Mouse (Mus musculus): ENCODE measurements around the gene Pm20d1. TPM values are rescaled to one million over a fixed set of nuclear protein-coding genes. Genes with fewer than 3 reads are reported as not detected.
A peak's percentile ranks its signal among the peaks of the same experiment; 100 is the strongest.

Gene Pm20d1
- total RNA-seq, 1 experiment from 2014 or later, result not detected

- ATAC-seq (replicated peaks in 1 of 2; ENCODE audit: insufficient read depth in 1 of 2, low FRiP score in 2 of 2, low TSS enrichment in 1 of 2, low read depth in 1 of 2, poor library complexity in 2 of 2, severe bottlenecking in 2 of 2), result no peak
Measured at GRCm38 (mm10) chr1:131820887-131821328, 23.7 kb downstream of the Pm20d1 start.

GRCm38 (mm10) chr1:131822292-131822691 is 25.1 kb downstream of the Pm20d1 start:
- ATAC-seq (replicated peaks in 1 of 2; ENCODE audit: insufficient read depth in 1 of 2, low FRiP score in 2 of 2, low TSS enrichment in 1 of 2, low read depth in 1 of 2, poor library complexity in 2 of 2, severe bottlenecking in 2 of 2), result no peak

DNA sequence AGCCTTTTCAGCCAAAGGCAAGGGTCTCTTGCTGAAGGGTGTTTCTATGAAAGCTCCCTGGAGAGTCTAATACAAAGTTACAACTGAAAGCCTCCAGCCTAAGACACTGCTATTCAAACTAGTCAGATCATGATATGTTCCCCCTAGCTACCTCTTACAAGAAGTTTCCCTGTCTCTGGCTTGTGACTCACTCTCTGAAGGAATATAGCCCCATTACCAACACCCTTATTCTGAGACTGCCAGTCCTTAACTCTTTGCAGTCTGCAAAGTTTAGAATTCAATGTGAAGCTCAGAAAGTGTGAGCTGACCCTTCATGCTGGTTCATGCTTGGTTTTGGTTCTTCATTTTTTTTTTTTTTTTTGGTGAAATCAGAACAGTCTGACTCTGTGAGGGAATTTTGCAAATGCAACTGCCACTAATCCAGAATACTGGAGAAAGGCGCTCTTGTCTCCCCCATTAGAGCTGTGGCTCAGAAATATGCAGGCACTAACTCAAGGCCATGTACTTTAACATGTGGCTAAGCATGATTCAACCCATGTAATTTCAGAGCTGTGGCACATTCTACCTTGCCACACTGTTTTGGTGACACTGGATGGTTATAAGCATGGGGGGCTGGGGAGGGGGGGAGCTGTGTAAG is 25.8 kb downstream of the Pm20d1 start:
- ATAC-seq (replicated peaks in 1 of 2; ENCODE audit: insufficient read depth in 1 of 2, low FRiP score in 2 of 2, low TSS enrichment in 1 of 2, low read depth in 1 of 2, poor library complexity in 2 of 2, severe bottlenecking in 2 of 2), result no peak

DNA sequence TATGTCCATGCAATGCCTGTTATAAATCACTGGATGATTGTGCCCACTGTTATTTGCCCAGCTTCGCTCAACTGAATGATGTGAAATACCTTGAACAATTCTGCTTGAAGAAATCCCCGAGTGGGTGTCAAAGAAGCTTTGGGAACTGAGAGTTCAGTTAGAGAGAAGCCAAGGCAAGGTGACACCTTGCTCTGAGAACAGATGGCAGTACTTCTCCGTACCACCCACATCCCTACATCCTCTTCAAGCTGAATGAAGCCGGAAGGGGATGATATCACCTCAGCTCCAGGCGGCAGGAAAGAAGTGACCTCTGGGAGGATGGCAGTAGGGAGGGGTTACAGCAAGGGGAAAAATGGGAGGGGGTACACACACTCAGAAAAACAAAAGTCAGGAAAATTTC is 26.4 kb downstream of the Pm20d1 start:
- ATAC-seq (replicated peaks in 1 of 2; ENCODE audit: insufficient read depth in 1 of 2, low FRiP score in 2 of 2, low TSS enrichment in 1 of 2, low read depth in 1 of 2, poor library complexity in 2 of 2, severe bottlenecking in 2 of 2), result no peak

DNA sequence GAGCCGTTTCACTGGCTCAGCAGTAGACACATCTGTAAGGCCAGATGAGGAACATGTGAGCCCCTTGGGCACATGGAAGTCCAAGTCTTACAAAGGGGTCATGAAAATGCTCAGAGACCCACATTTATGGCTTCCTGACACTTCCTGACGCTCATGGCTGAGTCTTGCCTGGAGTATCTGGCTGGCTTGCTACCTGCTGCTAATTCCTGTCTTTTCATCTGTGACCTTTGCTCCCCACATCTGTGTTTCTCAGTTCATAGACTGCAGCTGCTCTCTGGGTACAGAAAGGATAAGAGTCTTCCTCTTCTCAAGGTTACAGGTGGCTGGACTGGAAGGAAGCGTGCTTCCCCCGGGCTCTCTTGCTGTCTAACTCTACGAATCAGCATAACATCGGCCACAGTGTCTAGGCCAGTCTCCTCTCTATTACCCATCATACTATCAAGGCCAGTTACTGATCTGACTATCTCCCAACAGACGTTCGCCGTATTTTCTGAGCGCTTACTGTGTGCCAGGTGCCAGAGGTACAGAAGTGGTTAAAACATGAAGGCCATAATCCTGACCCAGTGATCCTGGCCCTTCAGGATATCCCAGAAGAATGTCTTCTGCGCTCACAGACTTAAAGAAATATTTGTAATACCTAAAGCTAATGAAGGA is 27.5 kb downstream of the Pm20d1 start:
- ATAC-seq (replicated peaks in 1 of 2; ENCODE audit: insufficient read depth in 1 of 2, low FRiP score in 2 of 2, low TSS enrichment in 1 of 2, low read depth in 1 of 2, poor library complexity in 2 of 2, severe bottlenecking in 2 of 2), result no peak

DNA sequence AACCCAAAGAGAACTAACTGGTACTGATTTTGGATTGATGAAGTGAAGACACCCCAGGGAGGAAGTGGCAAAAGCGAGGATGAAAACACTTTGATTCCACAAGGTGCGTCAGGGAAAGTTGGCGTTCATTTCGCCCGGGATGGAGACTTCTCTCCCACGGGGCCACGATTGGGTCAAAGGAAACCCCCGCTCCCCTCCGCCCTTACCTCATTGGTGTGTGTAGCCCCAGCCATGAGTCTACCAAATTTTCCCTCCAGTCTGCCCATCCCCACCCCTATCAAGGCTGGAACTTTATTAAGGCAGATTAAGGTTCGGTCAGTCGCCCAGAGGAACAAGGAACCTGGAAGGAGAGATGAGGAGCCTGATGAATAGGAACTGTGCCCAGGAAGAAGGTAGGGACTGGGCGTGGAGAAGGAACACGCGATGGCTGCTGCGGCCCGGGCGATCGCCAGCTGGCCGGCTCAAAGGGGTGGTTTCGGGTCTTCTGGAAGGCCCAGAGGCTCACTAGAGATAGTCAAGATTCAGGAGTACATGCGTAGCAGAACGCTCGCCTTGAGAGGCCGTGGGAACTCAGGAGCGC is 30.1 kb downstream of the Pm20d1 start, which contains the start of gene Slc41a1:
TSS of gene Slc41a1 (plus strand) at position 287 of the 580 bp plus-strand sequence.
- ATAC-seq (replicated peaks in 1 of 2; ENCODE audit: insufficient read depth in 1 of 2, low FRiP score in 2 of 2, low TSS enrichment in 1 of 2, low read depth in 1 of 2, poor library complexity in 2 of 2, severe bottlenecking in 2 of 2), result peak; percentile 8 to 15; a peak in 2 of 4 replicates

DNA sequence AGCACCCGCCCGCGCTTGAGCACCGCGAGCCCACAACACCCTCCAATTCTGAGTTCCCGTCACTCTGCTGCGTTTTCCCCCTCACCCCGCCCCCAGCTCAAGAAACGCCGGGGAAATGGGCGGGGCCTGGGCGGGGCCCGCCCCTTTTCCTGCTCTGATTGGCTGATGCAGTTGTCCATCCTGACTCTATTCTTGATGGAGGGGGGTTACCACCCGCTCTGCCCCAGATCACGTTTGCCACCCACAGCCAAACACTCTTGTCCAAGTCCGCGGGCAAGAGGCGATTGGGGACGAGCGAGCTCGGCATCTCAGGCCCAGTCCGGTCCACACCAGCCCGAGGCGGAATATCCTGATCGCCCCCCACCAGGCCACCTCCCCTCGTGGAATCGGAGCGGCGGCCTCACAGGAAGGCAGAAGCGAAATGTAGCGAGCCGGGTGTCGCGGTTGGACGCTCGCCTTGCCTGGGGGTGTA is 30.6 kb downstream of the Pm20d1 start:
- ATAC-seq (replicated peaks in 1 of 2; ENCODE audit: insufficient read depth in 1 of 2, low FRiP score in 2 of 2, low TSS enrichment in 1 of 2, low read depth in 1 of 2, poor library complexity in 2 of 2, severe bottlenecking in 2 of 2), result peak; percentile 84 to 93

- ATAC-seq (replicated peaks in 1 of 2; ENCODE audit: insufficient read depth in 1 of 2, low FRiP score in 2 of 2, low TSS enrichment in 1 of 2, low read depth in 1 of 2, poor library complexity in 2 of 2, severe bottlenecking in 2 of 2), result peak; percentile 2 to 5; a peak in 1 of 4 replicates
Measured at GRCm38 (mm10) chr1:131828297-131829126, 31.3 kb downstream of the Pm20d1 start.

- ATAC-seq (replicated peaks in 1 of 2; ENCODE audit: insufficient read depth in 1 of 2, low FRiP score in 2 of 2, low TSS enrichment in 1 of 2, low read depth in 1 of 2, poor library complexity in 2 of 2, severe bottlenecking in 2 of 2), result no peak
Measured at GRCm38 (mm10) chr1:131829279-131829678, 32.1 kb downstream of the Pm20d1 start.

DNA sequence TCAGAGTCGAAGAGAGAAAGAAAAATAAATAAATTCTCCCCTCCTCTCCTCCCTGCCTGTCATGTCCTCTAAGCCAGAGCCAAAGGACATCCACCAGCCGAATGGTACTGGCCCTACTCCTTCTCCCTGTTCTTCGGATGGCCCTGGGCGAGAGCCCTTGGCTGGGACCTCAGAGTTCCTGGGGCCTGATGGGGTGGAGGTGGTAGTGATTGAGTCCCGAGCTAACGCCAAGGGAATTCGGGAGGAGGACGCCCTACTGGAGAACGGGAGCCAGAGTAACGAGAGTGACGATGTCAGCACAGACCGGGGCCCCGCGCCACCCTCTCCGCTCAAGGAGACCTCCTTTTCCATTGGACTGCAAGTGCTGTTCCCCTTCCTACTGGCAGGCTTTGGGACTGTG is 33.4 kb downstream of the Pm20d1 start:
- no peak for ATAC-seq (replicated peaks in 1 of 2; ENCODE audit: insufficient read depth in 1 of 2, low FRiP score in 2 of 2, low TSS enrichment in 1 of 2, low read depth in 1 of 2, poor library complexity in 2 of 2, severe bottlenecking in 2 of 2)

GRCm38 (mm10) chr1:131830971-131831641 is 33.9 kb downstream of the Pm20d1 start:
- no peak for ATAC-seq (replicated peaks in 1 of 2; ENCODE audit: insufficient read depth in 1 of 2, low FRiP score in 2 of 2, low TSS enrichment in 1 of 2, low read depth in 1 of 2, poor library complexity in 2 of 2, severe bottlenecking in 2 of 2)

DNA sequence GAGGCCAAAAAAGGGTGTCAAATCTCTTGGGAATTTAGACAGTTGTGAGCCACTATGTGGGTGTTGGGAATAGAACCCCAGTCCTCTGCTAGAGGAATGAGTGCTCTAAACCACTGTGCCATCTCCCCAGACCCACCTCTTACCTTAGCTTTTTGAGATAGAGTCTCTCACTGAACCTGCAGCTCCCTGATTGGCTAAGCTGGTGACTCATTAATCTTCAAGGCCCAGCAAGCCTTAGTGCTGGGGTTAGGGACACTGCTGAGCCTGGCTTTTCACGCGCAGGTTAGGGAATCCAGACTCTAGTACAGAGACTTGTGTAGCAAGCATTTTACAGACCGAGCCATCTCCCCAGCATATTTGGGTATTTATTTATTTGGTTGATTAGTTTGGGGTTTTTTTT is 39.9 kb downstream of the Pm20d1 start:
- no peak for ATAC-seq (replicated peaks in 1 of 2; ENCODE audit: insufficient read depth in 1 of 2, low FRiP score in 2 of 2, low TSS enrichment in 1 of 2, low read depth in 1 of 2, poor library complexity in 2 of 2, severe bottlenecking in 2 of 2)

DNA sequence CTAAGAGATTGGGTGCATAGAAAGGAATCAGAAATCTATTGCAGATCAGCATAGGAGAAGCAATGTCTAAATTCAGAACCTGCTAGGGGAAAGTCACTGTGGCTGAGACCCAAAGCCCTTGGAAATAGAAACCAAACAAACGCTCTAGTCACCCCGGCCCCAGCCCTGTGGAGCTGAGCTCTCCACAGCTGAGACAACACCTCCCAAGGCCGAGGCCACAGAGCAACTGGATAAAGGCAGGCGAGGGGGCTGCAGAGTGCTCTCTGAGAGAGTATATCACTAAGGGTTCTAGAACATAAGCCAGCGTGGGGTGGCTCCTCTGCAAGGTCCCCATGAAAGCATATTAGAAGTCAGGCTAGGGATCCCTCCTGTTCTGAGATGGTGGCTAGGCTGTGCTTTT is 41.4 kb downstream of the Pm20d1 start:
- ATAC-seq (replicated peaks in 1 of 2; ENCODE audit: insufficient read depth in 1 of 2, low FRiP score in 2 of 2, low TSS enrichment in 1 of 2, low read depth in 1 of 2, poor library complexity in 2 of 2, severe bottlenecking in 2 of 2), result no peak

DNA sequence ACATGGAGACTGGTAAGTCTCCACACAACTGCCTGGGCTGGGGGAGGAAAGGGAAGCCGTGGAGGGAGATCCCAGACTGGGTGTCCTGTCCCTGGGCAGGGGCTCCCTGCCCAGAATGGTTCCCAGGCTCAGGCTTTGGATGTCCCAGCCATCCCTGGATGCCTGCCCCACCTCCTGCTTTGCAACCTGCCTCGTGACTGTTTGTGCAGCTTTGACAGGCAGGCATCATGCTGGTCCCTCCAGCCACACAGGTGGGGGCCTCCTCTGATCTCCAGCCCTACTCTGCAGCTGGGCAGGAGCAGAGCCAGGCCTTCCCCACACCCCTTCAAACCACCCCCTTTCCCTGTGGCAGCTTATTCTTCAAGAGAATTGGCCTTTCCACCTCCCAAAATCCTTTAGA is 42.1 kb downstream of the Pm20d1 start:
- ATAC-seq (replicated peaks in 1 of 2; ENCODE audit: insufficient read depth in 1 of 2, low FRiP score in 2 of 2, low TSS enrichment in 1 of 2, low read depth in 1 of 2, poor library complexity in 2 of 2, severe bottlenecking in 2 of 2), result no peak

GRCm38 (mm10) chr1:131842221-131842620 is 45.0 kb downstream of the Pm20d1 start:
- no peak for ATAC-seq (replicated peaks in 1 of 2; ENCODE audit: insufficient read depth in 1 of 2, low FRiP score in 2 of 2, low TSS enrichment in 1 of 2, low read depth in 1 of 2, poor library complexity in 2 of 2, severe bottlenecking in 2 of 2)

GRCm38 (mm10) chr1:131843758-131844157 is 46.6 kb downstream of the Pm20d1 start:
- no peak for ATAC-seq (replicated peaks in 1 of 2; ENCODE audit: insufficient read depth in 1 of 2, low FRiP score in 2 of 2, low TSS enrichment in 1 of 2, low read depth in 1 of 2, poor library complexity in 2 of 2, severe bottlenecking in 2 of 2)

- ATAC-seq (replicated peaks in 1 of 2; ENCODE audit: insufficient read depth in 1 of 2, low FRiP score in 2 of 2, low TSS enrichment in 1 of 2, low read depth in 1 of 2, poor library complexity in 2 of 2, severe bottlenecking in 2 of 2), result no peak
Measured at GRCm38 (mm10) chr1:131844883-131845282, 47.7 kb downstream of the Pm20d1 start.
